Mouse (Mus musculus) spleen, postnatal 4 days (tissue): ENCODE measurements at regions not wholly inside any gene's neighbourhood (a gene's known extent, or its start where the extent isn't known, plus 50 kb on each side); places are given as distances from the start of the nearest gene placed in this dataset.
A peak's percentile ranks its signal among the peaks of the same experiment; 100 is the strongest.

Experiments
- DNase-seq, 2 experiments: peaks; one replicate each; pipeline ENCODE4 v3.0.0; 2022; ENCODE audit warnings: low spot score in 2 of 2

- DNase-seq, result no peak
These were observed 69.3 kb downstream of the Kctd15 start for GRCm38 (mm10) chr7:34587239-34587638.

- DNase-seq, result no peak
These were observed 71.1 kb downstream of the Kctd15 start for GRCm38 (mm10) chr7:34585312-34585865.

GRCm38 (mm10) chr7:34584870-34585269 is 71.7 kb downstream of the Kctd15 start:
- DNase-seq, result no peak

GRCm38 (mm10) chr7:34580866-34581265 is 75.7 kb downstream of the Kctd15 start:
- DNase-seq, result no peak

- DNase-seq, result no peak
These were observed 85.2 kb downstream of the Kctd15 start for GRCm38 (mm10) chr7:34571295-34571694.

- DNase-seq, result no peak
These were observed 86.1 kb downstream of the Kctd15 start for GRCm38 (mm10) chr7:34570114-34571065.

GRCm38 (mm10) chr7:34569747-34570113 is 86.8 kb downstream of the Kctd15 start:
- DNase-seq, result no peak

GRCm38 (mm10) chr7:34567575-34567974 is 89.0 kb downstream of the Kctd15 start:
- DNase-seq, result no peak

- peak in 1 of 2 experiments; percentile 28 for DNase-seq
These were observed 94.4 kb downstream of the Kctd15 start for GRCm38 (mm10) chr7:34562160-34562559.

- peak in 1 of 2 experiments; percentile 22 for DNase-seq
These were observed 97.8 kb downstream of the Kctd15 start for GRCm38 (mm10) chr7:34558615-34559343.

- no peak for DNase-seq
These were observed 101.3 kb downstream of the Kctd15 start for GRCm38 (mm10) chr7:34555196-34555595.

GRCm38 (mm10) chr7:34546609-34547316 is 109.8 kb downstream of the Kctd15 start:
- no peak for DNase-seq

- no peak for DNase-seq
These were observed 110.6 kb downstream of the Kctd15 start for GRCm38 (mm10) chr7:34545906-34546305.

GRCm38 (mm10) chr7:34541906-34542305 is 114.6 kb downstream of the Kctd15 start:
- no peak for DNase-seq

- no peak for DNase-seq
These were observed 115.5 kb downstream of the Kctd15 start for GRCm38 (mm10) chr7:34541000-34541399.

- DNase-seq, result no peak
These were observed 116.7 kb downstream of the Kctd15 start for GRCm38 (mm10) chr7:34539856-34540255.

GRCm38 (mm10) chr7:34538310-34539055 is 118.0 kb downstream of the Kctd15 start:
- no peak for DNase-seq

- DNase-seq, result no peak
These were observed 119.4 kb downstream of the Kctd15 start for GRCm38 (mm10) chr7:34537122-34537521.

- no peak for DNase-seq
These were observed 122.3 kb downstream of the Kctd15 start for GRCm38 (mm10) chr7:34534241-34534640.

GRCm38 (mm10) chr7:34531639-34532038 is 124.9 kb downstream of the Kctd15 start:
- DNase-seq, result no peak

- DNase-seq, result no peak
These were observed 114.7 kb upstream of the Lsm14a start for GRCm38 (mm10) chr7:34507858-34508257.
